Mouse (Mus musculus) kidney, adult 2 months (tissue): ENCODE measurements around the gene Pde6b.

ENCODE experiments used
- CTCF ChIP-seq: fragments of 200-500 bp; conservative IDR thresholded peaks from 2 replicates; pipeline ENCODE4 v1.5.1; 2011; ENCODE audit warnings: low read depth, mild to moderate bottlenecking, control low read depth, low read length, moderate library complexity, mixed read lengths; ENCODE audit not compliant: insufficient read depth, insufficient read length
- POLR2A ChIP-seq: fragments of 200-500 bp; IDR thresholded peaks from one replicate; pipeline ENCODE4 v1.6.1; 2011; ENCODE audit warnings: low read depth, low read length, control low read depth

GRCm38 (mm10) chr5:108469617-108470016 is 81.4 kb downstream of the Pde6b start:
- TF ChIP-seq POLR2A (no peak), CTCF (no peak)
